Mouse (Mus musculus): ENCODE measurements at regions not wholly inside any gene's neighbourhood (a gene's known extent, or its start where the extent isn't known, plus 50 kb on each side); places are given as distances from the start of the nearest gene placed in this dataset.

DNA sequence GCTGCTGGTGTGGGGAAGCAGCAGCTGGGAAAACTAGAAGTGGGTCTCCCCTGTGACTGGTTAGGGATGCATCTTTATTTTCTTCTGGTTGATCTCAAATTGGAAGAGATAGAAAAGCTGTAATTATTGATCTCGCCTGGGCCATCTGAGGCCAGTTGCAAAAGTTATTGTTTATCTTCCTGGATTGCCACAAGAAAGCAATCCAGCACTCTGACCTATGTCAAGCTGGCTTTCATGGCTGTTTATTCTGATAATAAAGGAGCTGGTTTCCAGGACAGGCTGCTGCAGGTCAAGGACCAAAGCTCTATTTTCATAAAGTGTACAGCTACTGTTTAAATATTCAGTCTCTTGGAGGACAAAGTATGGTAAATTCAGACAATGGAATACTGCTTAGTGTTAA, 112.5 kb downstream of the Gm10604 start:
- Histone ChIP-seq H3K36me3 (ENCODE audit: control insufficient read depth, insufficient read depth, low read length) (no peaks in the 10 kb centered on the region), H3K4me1 (ENCODE audit: control insufficient read depth, insufficient read depth, low read length) (peaks cover 16% of the 10 kb centered on the region), H3K4me3 (replicated peaks; ENCODE audit: low read length) (no peak overlapping the region), H3K27ac (ENCODE audit: low read length) (no peak overlapping the region), H3K9me3 (replicated peaks; ENCODE audit: control insufficient read depth, low read length) (no peaks in the 10 kb centered on the region), H3K27me3 (ENCODE audit: control insufficient read depth, insufficient read depth, low read length) (no peaks in the 10 kb centered on the region), H3K4me2 (ENCODE audit: low read depth, low read length) (no peak overlapping the region), H3K9ac (ENCODE audit: low read length) (no peak overlapping the region)
- no peak for ATAC-seq (ENCODE audit: insufficient read depth, low FRiP score)
- WGBS = 45% methylated on average over 1 of the region's 1 CpGs
